Mouse (Mus musculus) adrenal gland, adult (tissue): ENCODE measurements around the gene Eif2ak2.

ENCODE experiments used
- DNase-seq, 2 experiments: peaks; one replicate each; pipeline ENCODE4 v3.0.0; 2022 to 2023; ENCODE audit warnings: low spot score in 1 of 2; ENCODE audit not compliant: inconsistent age in 2 of 2

The Eif2ak2 gene

GRCm38 (mm10) chr17:78882401-78883112, at the start of gene Eif2ak2:
TSS of gene Eif2ak2 (minus strand) at chr17:78882573.
- peak; percentile 91 to 96 for DNase-seq

DNA sequence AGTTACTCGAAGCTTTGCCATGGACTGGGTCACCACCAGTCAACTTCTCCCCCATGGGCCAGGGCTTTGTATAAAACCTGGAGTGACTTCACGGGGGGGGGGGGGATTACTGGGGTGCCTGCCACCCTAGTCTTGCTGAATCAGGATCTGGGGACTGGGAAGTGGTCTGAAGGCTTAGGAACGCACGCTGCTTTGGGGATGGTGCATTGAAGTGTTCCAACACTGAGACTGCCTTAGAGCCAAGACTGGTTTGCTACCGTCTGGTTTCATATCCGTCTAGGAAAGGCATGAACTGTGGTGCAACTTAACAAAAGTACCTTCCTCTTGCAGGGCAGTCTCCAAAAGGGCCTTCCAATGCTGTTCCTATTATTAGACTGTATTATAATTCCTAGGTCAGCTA, 35.3 kb upstream of the Eif2ak2 start:
- no peak for DNase-seq

DNA sequence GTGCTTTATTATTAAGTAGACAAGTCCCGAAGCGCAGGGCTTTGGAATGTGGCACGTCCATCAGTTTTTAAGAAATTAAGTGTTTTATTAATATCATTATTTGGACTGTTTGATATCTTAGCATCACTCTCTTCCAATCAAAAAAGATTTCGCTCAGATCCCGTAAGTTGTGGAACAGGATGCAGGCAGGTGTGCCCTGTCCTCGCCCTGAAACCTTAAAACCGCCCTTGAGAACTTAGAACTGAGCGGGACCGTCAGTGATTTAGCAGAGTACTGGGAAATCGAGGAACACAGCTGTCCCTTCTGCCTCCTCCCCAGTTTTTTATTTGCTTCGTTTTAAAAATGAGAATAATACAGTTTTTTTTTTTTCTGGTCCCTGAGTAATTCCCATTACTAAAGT, 34.5 kb upstream of the Eif2ak2 start:
- DNase-seq: no peak

DNA sequence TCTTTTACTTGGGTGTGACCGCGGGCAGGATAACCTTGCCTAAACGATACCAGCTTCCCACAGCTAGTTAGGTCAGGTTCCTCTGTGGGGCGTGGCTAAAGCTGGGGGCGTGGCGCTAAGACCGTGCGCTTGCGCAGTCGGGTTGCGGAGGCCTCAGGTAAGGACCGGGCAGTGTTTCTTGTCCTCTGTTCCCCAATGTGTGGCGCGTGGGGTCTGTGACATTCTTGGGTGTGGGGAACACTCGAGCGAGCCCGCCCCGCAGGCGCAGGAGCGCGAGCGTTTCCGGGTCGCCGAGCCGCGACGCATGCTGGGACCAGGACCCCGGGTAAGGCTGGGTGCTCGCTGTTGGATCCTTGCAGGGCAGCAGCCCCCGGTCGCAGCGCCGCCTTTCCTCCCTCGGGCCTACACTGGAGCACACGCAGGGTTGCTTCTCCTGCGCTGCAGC, 34.0 kb upstream of the Eif2ak2 start, which contains the start of gene Cebpzos:
Gene Cebpzos (plus strand): TSS at position 132 of the 445 bp plus-strand sequence.
- peak; percentile 89 to 95 for DNase-seq

- no peak for DNase-seq
These were observed 33.4 kb upstream of the Eif2ak2 start for GRCm38 (mm10) chr17:78915772-78916171.

DNA sequence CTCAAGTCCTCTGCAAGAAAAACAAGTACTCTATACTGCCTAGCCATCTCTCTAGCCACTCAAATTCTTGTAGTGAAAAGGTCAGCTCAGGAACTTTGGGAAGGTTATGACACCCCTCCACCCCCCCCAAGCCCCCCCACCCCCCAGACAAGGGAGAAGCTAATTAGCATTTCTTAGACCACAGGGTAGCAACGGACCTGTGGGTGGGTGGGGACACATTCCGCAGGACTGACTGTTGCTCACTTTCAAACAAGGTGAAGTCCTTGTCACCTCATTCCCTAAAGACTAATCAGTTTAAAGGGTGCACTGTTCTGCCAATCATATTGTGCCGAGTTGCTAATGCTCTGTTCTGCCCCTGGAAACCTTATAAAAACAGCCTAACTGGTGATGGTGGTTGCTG, 31.5 kb upstream of the Eif2ak2 start:
- DNase-seq: no peak

GRCm38 (mm10) chr17:78912861-78913281, 30.5 kb upstream of the Eif2ak2 start:
- DNase-seq: no peak

- DNase-seq: no peak
These were observed 27.0 kb upstream of the Eif2ak2 start for GRCm38 (mm10) chr17:78909374-78909773.

DNA sequence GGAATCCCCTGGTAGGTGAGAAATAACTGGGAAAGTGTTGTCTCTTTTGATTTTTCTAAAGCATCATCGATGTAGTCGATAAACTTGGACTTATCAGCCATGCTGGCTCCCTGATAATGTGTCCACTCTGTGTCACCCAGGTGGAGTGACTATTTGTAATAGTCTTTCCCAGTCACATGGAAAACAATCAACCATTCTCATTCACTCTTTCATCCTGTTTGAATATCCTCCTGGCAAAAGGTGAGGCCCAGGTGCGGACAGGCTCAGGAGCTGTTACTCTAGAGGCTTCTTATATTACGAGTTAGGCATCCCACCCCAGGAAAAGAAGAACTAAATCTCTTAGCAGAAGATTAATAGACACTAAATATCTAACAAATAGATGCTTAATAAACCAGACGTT, 24.5 kb upstream of the Eif2ak2 start, which contains the start of gene Sult6b1:
Gene Sult6b1 (minus strand): TSS at position 101 of the 400 bp plus-strand sequence.
- no peak for DNase-seq

DNA sequence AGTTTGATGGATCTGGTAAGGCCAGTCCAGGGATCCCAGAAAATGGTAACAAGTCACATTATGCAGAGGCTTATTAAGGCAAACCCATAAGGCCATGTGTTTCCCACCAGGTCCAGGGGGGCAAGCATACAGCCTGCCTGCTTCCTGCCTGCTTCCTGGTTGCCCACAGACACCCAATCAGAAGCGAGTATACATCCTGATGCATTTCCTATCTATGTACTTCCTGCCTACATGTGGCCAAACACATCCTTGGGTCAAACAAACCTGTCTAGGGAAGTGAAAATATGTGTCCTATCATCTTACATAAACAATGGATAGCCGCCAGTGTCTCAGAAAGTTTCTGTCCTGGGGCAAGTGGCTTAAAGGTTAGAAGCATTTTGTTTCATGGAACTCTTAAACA, 20.8 kb upstream of the Eif2ak2 start:
- no peak for DNase-seq

GRCm38 (mm10) chr17:78895394-78895793, 13.0 kb upstream of the Eif2ak2 start:
- peak; percentile 18 to 70 for DNase-seq

DNA sequence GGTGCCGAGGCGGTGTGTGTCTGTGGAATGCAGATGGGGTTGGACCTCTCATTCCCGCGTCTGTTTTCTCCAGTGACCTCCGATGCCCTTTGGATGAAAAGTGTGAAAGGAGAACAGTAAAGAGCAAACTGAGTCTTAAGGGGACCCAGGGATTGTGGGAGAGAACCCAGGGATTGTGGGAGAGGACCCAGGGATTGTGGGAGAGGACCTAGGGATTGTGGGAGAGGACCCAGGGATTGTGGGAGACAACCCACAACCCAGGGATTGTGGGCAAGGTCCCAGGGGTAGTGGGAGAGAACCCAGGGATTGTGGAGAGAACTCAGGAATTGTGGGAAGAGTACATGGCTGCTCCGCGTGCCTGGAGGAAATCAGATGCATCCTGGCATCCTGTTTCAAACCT, 12.6 kb upstream of the Eif2ak2 start:
- DNase-seq: no peak

DNA sequence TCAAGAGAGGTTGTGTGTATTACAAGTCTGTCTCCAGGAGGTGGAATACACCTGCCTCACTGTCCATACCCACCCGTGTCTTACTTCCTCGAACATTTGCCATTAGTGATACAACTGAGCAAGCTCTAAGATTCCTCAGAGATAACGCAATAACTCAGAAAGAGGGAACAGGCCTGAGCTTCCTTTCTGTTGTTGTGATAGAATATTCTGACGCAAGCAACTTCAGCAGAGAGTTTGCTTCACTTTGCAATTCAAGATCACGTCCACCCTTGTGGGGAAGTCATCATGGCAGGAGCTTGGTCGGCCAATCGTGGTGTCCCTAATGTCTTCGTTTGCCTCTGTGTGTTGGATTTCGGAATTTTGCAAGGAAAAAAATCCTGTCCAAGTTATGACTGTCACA, 8.6 kb upstream of the Eif2ak2 start:
- DNase-seq: no peak

GRCm38 (mm10) chr17:78889184-78889583, 6.8 kb upstream of the Eif2ak2 start:
- no peak for DNase-seq

GRCm38 (mm10) chr17:78888554-78888953, 6.2 kb upstream of the Eif2ak2 start:
- peak; percentile 27 to 67 for DNase-seq

DNA sequence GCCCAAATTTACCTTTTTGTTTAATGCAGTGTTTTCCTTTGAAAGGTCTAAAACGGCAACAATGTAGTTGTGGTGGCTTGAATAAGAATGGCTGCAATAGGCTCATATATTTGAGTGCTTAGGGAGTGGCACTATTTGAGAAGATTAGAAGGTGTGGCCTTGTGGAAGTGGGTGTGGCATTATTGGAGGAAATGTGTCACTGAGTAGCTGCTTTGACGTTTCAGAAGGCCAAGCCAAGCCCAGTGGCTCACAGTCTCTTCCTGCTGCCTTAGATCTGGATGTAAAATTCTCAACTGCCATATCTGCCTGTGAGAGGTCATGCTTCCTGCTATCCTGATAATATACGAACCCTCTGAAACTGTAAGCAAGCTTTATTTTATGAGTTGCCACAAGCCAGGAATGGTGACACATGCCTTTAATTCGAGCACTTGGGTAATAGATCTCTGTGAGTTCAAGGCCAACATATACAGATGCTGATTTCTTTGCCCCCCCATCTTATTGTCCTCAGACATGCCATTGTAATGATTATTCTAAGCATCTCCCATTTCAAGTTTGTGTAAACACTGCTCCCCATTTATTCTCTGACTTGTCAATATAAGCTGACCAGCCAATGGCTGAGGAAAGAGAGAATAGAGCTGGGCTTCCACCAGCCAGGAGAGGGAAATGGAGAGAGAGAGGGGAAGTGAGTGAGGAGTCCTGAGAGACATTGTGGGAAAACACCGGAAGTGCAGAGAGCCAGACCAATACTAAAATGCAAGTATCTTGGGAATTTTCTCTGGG, 3.1 kb upstream of the Eif2ak2 start:
- DNase-seq: no peak

- peak in 1 of 2 experiments; percentile 34 for DNase-seq
These were observed 918 bp upstream of the Eif2ak2 start for GRCm38 (mm10) chr17:78883291-78883690.

DNA sequence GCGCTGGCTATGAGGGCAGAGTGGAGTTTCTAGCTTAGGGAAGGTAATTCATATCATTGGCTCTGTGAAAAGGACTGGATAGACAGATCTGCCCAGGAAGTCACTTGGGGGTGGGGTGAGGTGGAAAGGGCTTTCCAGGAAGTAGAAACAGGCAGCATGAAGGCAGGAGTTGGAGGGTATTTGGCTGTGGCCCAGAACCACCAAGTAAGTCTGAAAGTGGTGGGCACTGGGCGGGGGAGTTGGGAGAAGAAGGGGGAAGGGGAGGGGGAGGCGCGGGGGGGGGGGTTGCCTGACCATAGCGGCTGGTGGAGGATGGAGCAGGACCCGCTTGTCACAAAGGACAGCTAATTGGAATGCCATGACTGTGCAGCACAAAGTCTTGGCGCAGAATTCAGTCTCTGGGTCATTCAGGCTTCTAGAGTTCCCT, 482 bp downstream of the Eif2ak2 start:
- no peak for DNase-seq

DNA sequence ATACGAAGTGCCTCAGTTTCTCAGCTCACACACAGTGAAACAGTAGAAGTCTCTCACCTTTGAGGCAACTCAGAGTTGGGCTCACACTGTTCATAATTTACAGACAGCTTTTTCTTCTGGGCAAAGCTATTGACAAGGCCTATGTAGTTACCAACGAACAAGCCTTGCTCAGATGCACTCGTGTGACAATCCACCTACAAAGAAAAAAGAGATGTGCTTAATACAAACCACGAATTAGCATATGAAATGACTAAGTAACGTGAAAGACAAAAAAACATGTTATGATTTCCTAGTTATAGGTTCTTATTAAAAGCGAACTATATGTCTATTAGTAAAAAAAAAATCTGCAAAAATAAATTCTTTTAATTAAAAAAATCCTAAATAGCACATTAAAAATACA, 8.5 kb downstream of the Eif2ak2 start:
- DNase-seq: no peak

DNA sequence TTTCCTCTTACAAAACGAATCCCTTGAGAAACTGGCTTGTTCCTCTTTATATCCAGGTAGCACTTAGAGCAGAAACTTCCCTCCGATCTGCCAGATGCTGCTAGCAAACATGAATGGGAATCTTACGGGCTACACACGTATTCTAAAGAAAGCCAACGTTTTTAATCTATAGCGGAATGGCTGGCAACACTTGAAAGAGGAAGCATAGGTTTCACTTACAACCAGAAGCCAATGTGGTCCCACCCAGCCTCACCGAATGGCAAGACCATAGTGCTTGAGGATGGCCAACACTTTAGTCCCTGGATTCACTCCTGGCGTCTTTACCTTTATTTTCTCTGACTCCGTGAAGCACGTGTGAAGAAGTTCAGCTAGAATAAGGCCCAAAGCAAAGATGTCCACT, 26.1 kb downstream of the Eif2ak2 start:
- no peak for DNase-seq

DNA sequence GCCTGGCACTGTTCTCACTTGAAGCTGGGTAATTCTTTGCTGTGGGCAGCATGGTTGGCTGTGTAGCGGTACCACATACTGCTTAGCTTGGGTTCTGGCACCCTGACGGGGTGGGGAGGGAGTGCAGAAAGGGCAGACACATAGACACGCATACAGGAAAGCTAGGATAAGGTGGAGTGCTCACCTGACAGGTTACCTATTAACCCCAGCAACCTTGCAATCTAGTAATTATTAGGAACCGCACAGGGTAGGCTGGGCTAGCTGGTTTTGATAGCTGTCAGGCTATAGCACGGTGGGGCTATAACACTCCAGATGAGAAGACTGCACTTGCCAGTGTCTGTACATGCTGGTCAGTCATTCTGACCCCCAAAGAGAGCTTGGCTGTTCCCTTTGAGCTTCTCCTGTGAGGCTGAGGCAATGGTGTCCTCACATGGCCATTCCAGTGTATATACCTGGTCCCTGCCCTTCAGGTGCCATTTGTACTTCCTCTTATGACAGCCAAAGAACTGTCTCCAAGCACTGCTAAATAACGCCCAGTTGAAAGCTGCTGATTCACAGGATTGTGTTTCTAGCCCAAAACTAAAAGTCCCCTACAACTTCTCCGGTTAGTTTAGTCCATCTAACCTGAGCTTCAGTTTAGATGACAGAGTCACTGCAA, 40.0 kb downstream of the Eif2ak2 start:
- no peak for DNase-seq

- no peak for DNase-seq
These were observed 46.3 kb downstream of the Eif2ak2 start for GRCm38 (mm10) chr17:78836056-78836455.
